Mouse (Mus musculus): ENCODE results near the gene Tecr. TPM values are rescaled to one million over a fixed set of nuclear protein-coding genes. Genes with fewer than 3 reads are reported as not detected.

The Tecr gene
- polyA plus RNA-seq, 1 experiment from 2014 or later: 445 TPM

GRCm38 (mm10) chr8:83535736-83536135 lies 72.0 kb downstream of the Tecr start, which contains the start of gene Olfr370:
Olfr370 (plus strand) TSS chr8:83535780.
- Histone ChIP-seq H3K4me2 (no peak within 1 kb of the TSS), H3K4me1 (replicated peaks) (no peaks in the 10 kb centered on the region), H3K36me3 (no peaks in the 10 kb centered on the region), H3K27ac (ENCODE audit: poor library complexity, severe bottlenecking) (no peak within 1 kb of the TSS), H3K9me3 (replicated peaks) (no peaks in the 10 kb centered on the region), H3K9ac (no peak within 1 kb of the TSS), H3K27me3 (replicated peaks) (no peaks in the 10 kb centered on the region), H3K4me3 (no peak within 1 kb of the TSS)
- 66% methylated on average over 3 of the region's 3 CpGs for WGBS
- ATAC-seq (ENCODE audit: insufficient number of reproducible peaks, low FRiP score): no peak

- no peak overlapping the region for H3K4me3 ChIP-seq
- no peak for ATAC-seq (ENCODE audit: insufficient number of reproducible peaks, low FRiP score)
- no peaks in the 10 kb centered on the region for H3K9me3 ChIP-seq (replicated peaks)
- H3K27me3 ChIP-seq (replicated peaks): no peaks in the 10 kb centered on the region
- no peak overlapping the region for H3K4me2 ChIP-seq
- no peaks in the 10 kb centered on the region for H3K36me3 ChIP-seq
- no peak overlapping the region for H3K9ac ChIP-seq
- no peaks in the 10 kb centered on the region for H3K4me1 ChIP-seq (replicated peaks)
- WGBS: 65% methylated on average over 2 of the region's 2 CpGs
- no peak overlapping the region for H3K27ac ChIP-seq (ENCODE audit: poor library complexity, severe bottlenecking)
Measured at GRCm38 (mm10) chr8:83534802-83535201, 73.0 kb downstream of the Tecr start.

Other genes with a start within 250 kb of the Tecr start
- 0.14 TPM in 1 of 2 replicates, not detected in the other for gene Clgn, start 218.1 kb downstream of the Tecr start, polyA plus RNA-seq (2016; fragmentation: Nextera tagmentation; extraction: Ambion mirVana)
- gene Scoc, start 149.6 kb downstream of the Tecr start, polyA plus RNA-seq (2016; fragmentation: Nextera tagmentation; extraction: Ambion mirVana): 95.3 and 98.0 TPM in 2 replicates
- not detected in 2 replicates for gene Olfr370, start 72.2 kb downstream of the Tecr start, polyA plus RNA-seq (2016; fragmentation: Nextera tagmentation; extraction: Ambion mirVana)
- gene Ndufb7, start 41.3 kb downstream of the Tecr start, polyA plus RNA-seq (2016; fragmentation: Nextera tagmentation; extraction: Ambion mirVana): 547 and 555 TPM in 2 replicates
- 45.1 and 47.4 TPM in 2 replicates for gene Dnajb1, start 222 bp upstream of the Tecr start, polyA plus RNA-seq (2016; fragmentation: Nextera tagmentation; extraction: Ambion mirVana)
- 175 and 180 TPM in 2 replicates for gene Gipc1, start 44.7 kb upstream of the Tecr start, polyA plus RNA-seq (2016; fragmentation: Nextera tagmentation; extraction: Ambion mirVana)
- gene Ptger1, start 58.7 kb upstream of the Tecr start, polyA plus RNA-seq (2016; fragmentation: Nextera tagmentation; extraction: Ambion mirVana): 0.32 and 0.60 TPM in 2 replicates
- 24.4 and 28.7 TPM in 2 replicates for gene Pkn1, start 91.2 kb upstream of the Tecr start, polyA plus RNA-seq (2016; fragmentation: Nextera tagmentation; extraction: Ambion mirVana)
- 117 and 128 TPM in 2 replicates for gene Ddx39, start 107.2 kb upstream of the Tecr start, polyA plus RNA-seq (2016; fragmentation: Nextera tagmentation; extraction: Ambion mirVana)
- gene Adgre5, start 133.4 kb upstream of the Tecr start, polyA plus RNA-seq (2016; fragmentation: Nextera tagmentation; extraction: Ambion mirVana): 26.2 and 29.2 TPM in 2 replicates